ENCODE assay signal across 26 mouse cellular contexts in the genomic region with DNA sequence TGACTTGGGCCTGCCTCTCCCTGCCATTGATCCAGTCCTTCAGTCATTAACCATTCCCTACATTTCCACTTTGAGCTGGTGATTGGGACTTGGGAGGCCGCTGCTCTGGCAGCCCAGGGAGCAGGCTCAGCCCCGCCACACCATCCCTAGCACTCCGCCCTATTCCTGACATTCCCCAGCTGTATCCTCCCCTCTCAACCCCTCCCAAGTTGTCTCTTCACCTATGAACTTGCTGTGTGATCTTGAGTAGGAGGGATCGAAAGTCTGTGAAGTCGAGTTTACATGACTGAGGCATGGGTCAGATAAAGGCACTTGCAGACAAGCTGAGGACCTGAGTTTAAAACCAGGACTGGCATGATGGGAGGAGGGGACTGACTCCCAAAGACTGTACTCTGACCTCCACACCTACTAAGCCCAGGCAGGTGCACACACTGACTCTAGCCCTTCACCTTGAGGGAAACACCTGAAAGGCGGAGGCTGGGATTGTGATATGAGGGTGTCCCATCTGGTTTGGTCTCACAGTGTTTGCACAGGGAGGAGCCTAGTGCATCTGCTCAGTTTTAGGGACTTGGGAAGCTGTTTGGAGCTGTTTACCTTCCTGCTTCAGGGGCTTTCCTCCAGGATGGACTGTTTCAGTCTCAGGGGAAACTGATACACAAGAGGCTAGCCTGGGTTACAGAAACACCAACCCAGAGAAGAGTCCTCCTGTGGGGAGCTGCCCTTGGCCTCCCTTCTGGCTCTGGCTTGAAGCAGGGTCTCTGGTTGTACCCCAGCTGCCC. TPM values are rescaled to one million over a fixed set of nuclear protein-coding genes. Genes with fewer than 3 reads are reported as not detected.
DNase-seq lines count a peak whose midpoint lies in the region; ATAC-seq lines count a peak whose summit lies in the region.
"Had no signal": no experiment of that assay in that cellular context is flagged by ENCODE, and none has a peak within 500 bp of the region (broad histone marks: within the 10 kb centered on the region; RNA-seq: fewer than 3 reads in every experiment).

No protein-coding gene starts in this region.

- no peak overlapping the region for H3K27ac ChIP-seq in heart, embryonic 10.5 days
- H3K27ac ChIP-seq in heart, embryonic 12.5 days (ENCODE audit: poor library complexity, severe bottlenecking): no peak overlapping the region
- no peak overlapping the region for H3K27ac ChIP-seq in intestine, embryonic 14.5 days (ENCODE audit: low read depth)
- 0 out of 2 replicates have a peak overlapping the region, but pooled peaks have one; percentile 20 for H3K27ac ChIP-seq in liver, embryonic 13.5 days
- H3K27ac ChIP-seq: embryonic facial prominence, embryonic 10.5 days; forebrain, embryonic 13.5 days; hindbrain, embryonic 13.5 days; kidney, postnatal 0 days; liver, embryonic 14.5 days; midbrain, embryonic 12.5 days; neural tube, embryonic 13.5 days had no signal

- no peak for ATAC-seq in heart, embryonic 12.5 days (ENCODE audit: insufficient number of reproducible peaks, low FRiP score)
- ATAC-seq in intestine, embryonic 14.5 days (replicated peaks; ENCODE audit: low FRiP score, low TSS enrichment, low read depth): no peak
- no peak for ATAC-seq in liver, embryonic 13.5 days (ENCODE audit: low read depth)
- ATAC-seq: forebrain, embryonic 13.5 days; inflammation-experienced regulatory T-cells, adult 6 months; Patski had no signal

- no peaks in the 10 kb centered on the region for H3K27me3 ChIP-seq in heart, embryonic 10.5 days (ENCODE audit: insufficient read depth, poor library complexity, severe bottlenecking)
- H3K27me3 ChIP-seq in heart, embryonic 12.5 days (replicated peaks): no peaks in the 10 kb centered on the region
- H3K27me3 ChIP-seq in intestine, embryonic 14.5 days (replicated peaks; ENCODE audit: control insufficient read depth, insufficient read depth, low read length): no peaks in the 10 kb centered on the region
- no peaks in the 10 kb centered on the region for H3K27me3 ChIP-seq in liver, embryonic 13.5 days
- H3K27me3 ChIP-seq: forebrain, embryonic 13.5 days; hindbrain, embryonic 13.5 days; midbrain, embryonic 12.5 days; neural tube, embryonic 13.5 days; Patski had no signal

- peak; percentile 71 for DNase-seq in heart, embryonic 10.5 days (ENCODE audit: low spot score)
- peak; percentile 69 for DNase-seq in ES-CJ7 (ENCODE audit: low read depth, low spot score)
- peak; percentile 51 for DNase-seq in intestine, embryonic 14.5 days (ENCODE audit: low spot score)
- no peak for DNase-seq in liver, embryonic 13.5 days
- DNase-seq in yolk sac, embryonic 10.5 days (ENCODE audit: low spot score): no peak
- DNase-seq in adrenal gland, postnatal 10 days: no peak
- DNase-seq: adrenal gland, postnatal 25 days; B cell, adult 2 months; cerebellum, adult 11-12 months; gastrocnemius, postnatal 25 days; heart, postnatal 14 days; left cerebral cortex, postnatal 4 days; thymus, postnatal 4 days had no signal

- no peaks in the 10 kb centered on the region for H3K9me3 ChIP-seq in heart, embryonic 10.5 days
- no peaks in the 10 kb centered on the region for H3K9me3 ChIP-seq in heart, embryonic 12.5 days (replicated peaks)
- H3K9me3 ChIP-seq in intestine, embryonic 14.5 days (ENCODE audit: control insufficient read depth, low read length): no peaks in the 10 kb centered on the region
- no peaks in the 10 kb centered on the region for H3K9me3 ChIP-seq in liver, embryonic 13.5 days (replicated peaks)
- H3K9me3 ChIP-seq: embryonic facial prominence, embryonic 10.5 days; forebrain, embryonic 13.5 days; hindbrain, embryonic 13.5 days; midbrain, embryonic 12.5 days; neural tube, embryonic 13.5 days had no signal

- H3K36me3 ChIP-seq in heart, embryonic 10.5 days: peaks cover 36% of the 10 kb centered on the region
- H3K36me3 ChIP-seq in heart, embryonic 12.5 days: peaks cover 39% of the 10 kb centered on the region
- peaks cover 29% of the 10 kb centered on the region for H3K36me3 ChIP-seq in intestine, embryonic 14.5 days (ENCODE audit: control insufficient read depth, insufficient read depth, low read length)
- peaks cover 41% of the 10 kb centered on the region for H3K36me3 ChIP-seq in liver, embryonic 13.5 days

- no peak overlapping the region; the same call in 1 of the 2 replicates for H3K9ac ChIP-seq in heart, embryonic 12.5 days
- no peak overlapping the region for H3K9ac ChIP-seq in intestine, embryonic 14.5 days (ENCODE audit: low read length)
- no peak overlapping the region for H3K9ac ChIP-seq in liver, embryonic 13.5 days
- H3K9ac ChIP-seq: forebrain, embryonic 13.5 days; hindbrain, embryonic 13.5 days; liver, embryonic 14.5 days; midbrain, embryonic 12.5 days; neural tube, embryonic 13.5 days had no signal

- no peak overlapping the region for H3K4me2 ChIP-seq in heart, embryonic 12.5 days
- no peak overlapping the region for H3K4me2 ChIP-seq in intestine, embryonic 14.5 days (ENCODE audit: low read length)
- no peak overlapping the region for H3K4me2 ChIP-seq in liver, embryonic 13.5 days
- H3K4me2 ChIP-seq: forebrain, embryonic 13.5 days; heart, embryonic 11.5 days; hindbrain, embryonic 13.5 days; midbrain, embryonic 12.5 days; neural tube, embryonic 13.5 days had no signal

- WGBS in heart, embryonic 10.5 days: 66% methylated on average over 6 of the region's 6 CpGs
- 71% methylated on average over 6 of the region's 6 CpGs for WGBS in heart, embryonic 12.5 days
- WGBS in intestine, embryonic 14.5 days: 69% methylated on average over 6 of the region's 6 CpGs
- WGBS in liver, embryonic 13.5 days (ENCODE audit: insufficient replicate concordance): 72% methylated on average over 6 of the region's 6 CpGs

- peaks cover 31% of the 10 kb centered on the region for H3K4me1 ChIP-seq in heart, embryonic 10.5 days
- peaks cover 18% of the 10 kb centered on the region for H3K4me1 ChIP-seq in heart, embryonic 12.5 days (replicated peaks)
- peaks cover 11% of the 10 kb centered on the region for H3K4me1 ChIP-seq in intestine, embryonic 14.5 days (replicated peaks; ENCODE audit: control insufficient read depth, insufficient read depth, low read length)
- H3K4me1 ChIP-seq in liver, embryonic 13.5 days (replicated peaks): peaks cover 41% of the 10 kb centered on the region

- no peak overlapping the region for H3K4me3 ChIP-seq in heart, embryonic 10.5 days
- H3K4me3 ChIP-seq in heart, embryonic 12.5 days: no peak overlapping the region
- H3K4me3 ChIP-seq in intestine, embryonic 14.5 days (ENCODE audit: low read depth, low read length): no peak overlapping the region
- H3K4me3 ChIP-seq in liver, embryonic 13.5 days (replicated peaks): no peak overlapping the region
- H3K4me3 ChIP-seq: embryonic facial prominence, embryonic 10.5 days; forebrain, embryonic 13.5 days; hindbrain, embryonic 13.5 days; midbrain, embryonic 12.5 days; neural tube, embryonic 13.5 days had no signal

RNA-seq across cellular contexts. Expression of a gene that starts 2.5 kb away (rescaled TPM):
- polyA plus RNA-seq in heart, embryonic 10.5 days (2016; fragmentation: Nextera tagmentation; extraction: Ambion mirVana): 33.8 and 35.9 TPM in 2 replicates
- polyA plus RNA-seq in heart, embryonic 12.5 days (2016; fragmentation: Nextera tagmentation; extraction: Ambion mirVana): 28.8 and 30.2 TPM in 2 replicates
- 30.5 and 33.5 TPM in 2 replicates for polyA plus RNA-seq in intestine, embryonic 14.5 days (2014; fragmentation: Nextera tagmentation; extraction: Ambion mirVana)
- polyA plus RNA-seq in liver, embryonic 13.5 days (2015; fragmentation: Nextera tagmentation; extraction: Ambion mirVana): 39.5 and 40.9 TPM in 2 replicates
- 10 to 100 TPM in 1 of 2 experiments, 1 to 10 TPM in 1; 4.9 to 10.1 TPM for total RNA-seq in adrenal gland, postnatal 10 days (2021)

RNA-seq across cellular contexts. Expression of a gene that starts 6.6 kb away (rescaled TPM):
- polyA plus RNA-seq in heart, embryonic 10.5 days (2016; fragmentation: Nextera tagmentation; extraction: Ambion mirVana): 101 and 111 TPM in 2 replicates
- polyA plus RNA-seq in heart, embryonic 12.5 days (2016; fragmentation: Nextera tagmentation; extraction: Ambion mirVana): 77.6 and 94.2 TPM in 2 replicates
- 95.1 and 99.9 TPM in 2 replicates for polyA plus RNA-seq in intestine, embryonic 14.5 days (2014; fragmentation: Nextera tagmentation; extraction: Ambion mirVana)
- polyA plus RNA-seq in liver, embryonic 13.5 days (2015; fragmentation: Nextera tagmentation; extraction: Ambion mirVana): 65.1 and 74.8 TPM in 2 replicates
- total RNA-seq in adrenal gland, postnatal 10 days (2021): 10 to 100 TPM; 85.4 to 97.4 TPM

RNA-seq across cellular contexts. Expression of a gene that starts 7.7 kb away (rescaled TPM):
- polyA plus RNA-seq in heart, embryonic 10.5 days (2016; fragmentation: Nextera tagmentation; extraction: Ambion mirVana): 6.1 and 7.9 TPM in 2 replicates
- 4.8 and 6.1 TPM in 2 replicates for polyA plus RNA-seq in heart, embryonic 12.5 days (2016; fragmentation: Nextera tagmentation; extraction: Ambion mirVana)
- 8.3 and 9.4 TPM in 2 replicates for polyA plus RNA-seq in intestine, embryonic 14.5 days (2014; fragmentation: Nextera tagmentation; extraction: Ambion mirVana)
- polyA plus RNA-seq in liver, embryonic 13.5 days (2015; fragmentation: Nextera tagmentation; extraction: Ambion mirVana): 2.6 and 2.8 TPM in 2 replicates
- 10 to 100 TPM; 28.6 to 43.1 TPM for total RNA-seq in adrenal gland, postnatal 10 days (2021)
- total RNA-seq: common myeloid progenitor, adult 5-6 weeks; monocyte, adult 5-6 weeks had no signal

RNA-seq across cellular contexts. Expression of a gene that starts 21.5 kb away (rescaled TPM):
- polyA plus RNA-seq in heart, embryonic 10.5 days (2016; fragmentation: Nextera tagmentation; extraction: Ambion mirVana): 48.4 and 79.0 TPM in 2 replicates
- 63.6 and 64.3 TPM in 2 replicates for polyA plus RNA-seq in heart, embryonic 12.5 days (2016; fragmentation: Nextera tagmentation; extraction: Ambion mirVana)
- polyA plus RNA-seq in intestine, embryonic 14.5 days (2014; fragmentation: Nextera tagmentation; extraction: Ambion mirVana): 71.8 and 92.8 TPM in 2 replicates
- 18.8 and 19.2 TPM in 2 replicates for polyA plus RNA-seq in liver, embryonic 13.5 days (2015; fragmentation: Nextera tagmentation; extraction: Ambion mirVana)
- total RNA-seq in adrenal gland, postnatal 10 days (2021): 10 to 100 TPM; 70.5 to 80.8 TPM

RNA-seq across cellular contexts. Expression of a gene that starts 32.2 kb away (rescaled TPM):
- polyA plus RNA-seq in heart, embryonic 10.5 days (2016; fragmentation: Nextera tagmentation; extraction: Ambion mirVana): 3.9 and 4.2 TPM in 2 replicates
- polyA plus RNA-seq in heart, embryonic 12.5 days (2016; fragmentation: Nextera tagmentation; extraction: Ambion mirVana): 5.5 and 5.7 TPM in 2 replicates
- 3.5 and 5.3 TPM in 2 replicates for polyA plus RNA-seq in intestine, embryonic 14.5 days (2014; fragmentation: Nextera tagmentation; extraction: Ambion mirVana)
- polyA plus RNA-seq in liver, embryonic 13.5 days (2015; fragmentation: Nextera tagmentation; extraction: Ambion mirVana): 4.3 and 4.4 TPM in 2 replicates
- total RNA-seq in adrenal gland, postnatal 10 days (2021): 10 to 100 TPM; 15.7 to 19.9 TPM

Comparison
In these comparisons a context has a peak if more than half of its experiments do, and no peak if none do; other contexts are left out.
1. DNase-seq: peak in heart, embryonic 10.5 days (single experiment), ES-CJ7 (single experiment) and intestine, embryonic 14.5 days (single experiment); none in liver, embryonic 13.5 days (single experiment), yolk sac, embryonic 10.5 days (single experiment) and adrenal gland, postnatal 10 days (single experiment).